Mouse (Mus musculus) heart, adult 8-10 months (tissue): ENCODE measurements around the gene Epb41l4b. TPM values are rescaled to one million over a fixed set of nuclear protein-coding genes. Genes with fewer than 3 reads are reported as not detected.

Source experiments
- DNase-seq: peaks from one replicate; pipeline ENCODE4 v3.0.0; 2022; ENCODE audit warnings: low spot score
- total RNA-seq, 4 experiments: library from RNA; stranded (reverse); gene quantifications; 2 replicates each; pipeline ENCODE4 v1.2.4; 2022

The Epb41l4b gene
- total RNA-seq, 4 experiments from 2014 or later: 1.4 to 3.4 (median 2.6) TPM

DNA sequence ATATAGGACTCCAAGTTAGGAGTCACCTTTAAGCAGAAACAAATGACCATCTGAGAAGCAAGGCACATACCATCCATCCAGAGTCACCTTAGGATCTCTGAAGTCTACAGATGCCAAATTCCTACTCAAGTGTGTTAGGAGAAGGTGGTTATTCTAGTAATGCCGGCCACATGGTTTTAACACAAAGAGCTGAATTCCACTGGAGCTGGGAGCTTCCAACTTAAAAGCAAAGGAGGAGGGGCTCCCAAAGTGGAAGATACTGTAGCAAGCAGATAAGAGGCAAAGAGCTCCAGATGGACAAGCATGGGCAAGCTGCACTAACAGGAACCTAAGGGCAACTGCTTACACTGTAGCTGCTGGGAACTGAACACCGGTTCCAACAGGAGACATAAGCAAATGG is 76.3 kb downstream of the Epb41l4b start:
- no peak for DNase-seq

DNA sequence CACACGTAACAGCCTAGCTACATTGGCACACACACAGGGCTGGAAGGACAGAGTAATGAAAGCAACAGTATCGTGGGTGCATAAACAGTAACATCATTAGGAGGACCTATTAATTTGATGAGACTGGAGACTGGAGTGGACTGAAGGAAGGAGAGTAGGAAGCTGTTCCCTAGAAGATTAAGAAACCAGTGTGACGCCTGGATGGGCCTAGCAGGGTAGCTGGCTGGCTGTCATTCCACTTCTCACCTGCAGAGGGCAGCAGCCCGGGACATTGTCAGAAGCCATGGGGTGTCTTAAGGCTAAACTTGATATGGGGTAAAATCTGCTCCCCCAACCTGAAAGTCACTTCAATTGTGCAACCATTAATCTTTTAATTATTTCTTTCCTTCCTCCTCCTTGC is 78.0 kb downstream of the Epb41l4b start:
- DNase-seq: peak; percentile 74

DNA sequence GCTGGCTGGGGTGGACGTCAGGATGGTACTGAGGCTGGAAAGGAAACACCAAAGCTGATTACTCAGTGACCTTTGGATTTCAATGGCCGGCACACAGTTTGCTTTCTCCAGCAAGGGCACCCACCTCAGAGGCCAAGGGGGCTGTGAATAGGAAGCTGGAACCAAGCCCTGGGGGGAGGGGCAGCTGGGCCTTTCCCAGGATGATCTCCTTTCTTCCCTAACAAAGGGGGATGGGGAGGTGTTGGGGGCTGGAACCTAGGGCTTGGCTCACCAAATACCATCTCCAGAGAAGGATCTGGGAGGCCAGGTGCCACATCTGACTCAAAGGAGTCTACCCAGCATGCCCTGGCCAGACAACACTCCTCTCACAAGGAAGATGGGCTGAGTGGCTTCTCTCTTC is 78.4 kb downstream of the Epb41l4b start:
- DNase-seq: no peak

DNA sequence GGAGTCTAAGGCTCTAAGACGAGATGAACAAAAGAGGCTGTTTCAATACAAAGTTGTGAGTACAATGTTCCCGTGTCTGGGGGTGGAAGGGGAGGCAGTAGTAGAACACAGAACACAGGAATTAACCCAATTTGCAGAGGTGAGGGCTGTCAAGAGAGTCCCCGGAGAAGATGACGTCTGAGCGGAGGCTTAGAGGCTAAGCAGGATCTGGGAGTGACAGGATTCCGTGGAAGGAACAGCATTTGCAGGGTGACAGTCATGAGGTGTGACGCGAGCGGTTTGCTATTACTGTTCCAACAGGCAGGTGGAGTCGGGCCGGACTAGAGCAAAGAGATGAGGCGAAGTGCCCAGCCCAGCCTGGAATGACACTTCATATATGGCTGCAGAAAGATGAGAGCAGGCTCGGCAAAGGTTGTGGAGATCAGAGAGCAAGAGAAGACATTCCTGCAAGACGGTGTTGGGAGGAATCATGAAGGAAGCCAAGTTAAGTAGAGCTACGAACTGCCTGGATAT is 82.9 kb downstream of the Epb41l4b start:
- DNase-seq: no peak

DNA sequence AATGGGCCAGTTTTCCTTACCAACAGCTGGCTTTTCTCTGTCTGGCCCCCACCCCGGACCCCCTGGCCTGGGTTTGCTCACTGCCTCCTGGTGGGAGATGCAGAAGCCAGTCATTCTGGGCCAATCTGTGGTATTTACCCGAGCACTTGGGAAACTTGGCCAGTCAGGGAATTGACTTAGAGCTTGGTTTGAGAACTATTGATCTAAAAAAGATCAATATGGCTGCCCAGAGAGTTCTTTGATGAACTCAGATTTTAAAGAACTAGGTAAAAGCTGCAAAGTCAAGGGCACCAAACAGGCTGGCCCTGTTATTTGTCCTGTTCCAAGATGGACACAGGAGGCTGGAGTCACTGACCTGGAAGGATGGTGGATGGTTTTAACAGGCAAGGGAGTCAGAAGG is 84.6 kb downstream of the Epb41l4b start:
- no peak for DNase-seq

DNA sequence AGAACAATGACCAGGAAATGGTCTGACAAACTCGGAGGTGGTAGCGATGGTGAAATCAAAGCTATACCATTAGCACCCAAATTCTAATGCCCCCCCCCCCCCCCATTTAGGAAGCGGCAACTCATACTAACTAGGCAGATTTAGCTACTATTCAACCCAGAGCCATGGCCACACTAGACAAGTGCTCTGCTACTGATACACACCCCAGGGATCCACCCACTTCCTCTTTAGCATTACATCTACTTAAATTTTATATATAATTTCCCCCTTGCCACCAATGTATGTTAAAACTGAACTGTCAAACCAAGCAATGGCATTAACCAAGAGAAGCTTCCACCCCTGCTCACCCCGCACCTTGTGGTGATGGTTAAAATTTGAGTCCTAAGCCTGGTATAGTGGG is 85.6 kb downstream of the Epb41l4b start:
- no peak for DNase-seq

DNA sequence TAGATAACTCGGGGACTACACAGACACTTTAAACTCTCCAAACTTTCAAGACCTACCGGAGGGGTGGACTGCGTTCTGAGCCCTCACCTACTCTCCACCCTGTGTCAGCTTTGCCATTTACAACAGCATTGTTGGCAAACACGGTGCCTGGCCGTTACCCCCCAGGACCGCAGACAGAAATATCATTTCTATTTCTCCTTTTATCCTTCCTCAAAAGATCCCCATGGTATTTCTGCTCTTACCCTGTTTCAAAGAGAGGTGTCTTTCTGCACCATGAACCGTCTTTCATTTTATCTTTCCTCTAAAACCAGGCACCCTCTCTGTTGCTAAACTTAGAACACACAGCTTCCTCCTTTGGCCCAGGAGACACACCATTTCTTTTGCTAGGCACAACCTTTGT is 87.6 kb downstream of the Epb41l4b start:
- DNase-seq: no peak

DNA sequence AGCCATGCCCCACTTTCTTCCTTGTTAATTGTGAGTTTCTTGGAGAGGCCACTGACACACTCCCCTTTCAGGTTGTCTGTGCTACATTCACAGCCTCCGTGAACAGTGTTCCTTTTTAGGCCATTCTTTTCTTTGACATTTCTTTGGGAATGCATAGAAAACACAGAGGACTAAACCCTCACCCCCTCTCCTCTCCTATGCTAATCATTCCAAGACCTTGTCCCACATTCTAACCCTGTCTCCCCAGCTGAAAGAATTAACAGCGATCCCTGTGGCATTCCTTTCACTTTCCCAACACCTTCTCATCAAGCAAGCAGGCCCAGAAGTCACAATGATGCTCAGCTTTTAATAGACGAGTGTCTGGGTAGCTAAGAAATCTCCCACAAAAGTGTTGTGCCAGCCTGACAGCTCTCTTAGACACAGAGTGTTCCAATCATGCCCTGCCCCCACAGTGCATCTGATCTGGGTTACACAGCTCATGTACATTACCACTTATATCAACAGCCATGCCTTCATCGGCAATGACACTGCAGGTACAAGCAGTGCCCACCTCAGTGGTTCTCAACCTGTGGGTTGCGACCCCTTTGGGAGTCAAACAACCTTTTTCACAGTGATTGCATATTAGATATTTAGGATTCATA is 93.8 kb downstream of the Epb41l4b start:
- no peak for DNase-seq

DNA sequence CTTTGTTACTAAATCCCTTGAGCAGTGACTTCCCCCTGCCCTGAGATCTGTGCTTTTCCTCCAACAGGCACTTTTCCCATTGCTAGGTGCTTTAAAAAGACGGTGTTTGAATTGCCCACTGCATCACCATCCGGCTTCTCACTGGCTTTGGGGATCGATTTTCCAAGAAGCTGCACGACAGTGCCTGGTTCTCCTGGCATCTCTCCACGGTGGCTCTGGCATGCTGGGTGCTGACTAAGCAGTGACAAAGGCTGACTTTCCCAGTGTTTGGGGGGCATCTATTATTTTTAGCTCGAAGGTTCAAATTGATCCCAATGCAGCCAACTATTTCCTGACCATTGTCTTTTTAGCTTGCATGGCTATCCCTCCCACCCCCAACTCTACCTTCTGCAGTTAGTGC is 94.7 kb downstream of the Epb41l4b start:
- no peak for DNase-seq

DNA sequence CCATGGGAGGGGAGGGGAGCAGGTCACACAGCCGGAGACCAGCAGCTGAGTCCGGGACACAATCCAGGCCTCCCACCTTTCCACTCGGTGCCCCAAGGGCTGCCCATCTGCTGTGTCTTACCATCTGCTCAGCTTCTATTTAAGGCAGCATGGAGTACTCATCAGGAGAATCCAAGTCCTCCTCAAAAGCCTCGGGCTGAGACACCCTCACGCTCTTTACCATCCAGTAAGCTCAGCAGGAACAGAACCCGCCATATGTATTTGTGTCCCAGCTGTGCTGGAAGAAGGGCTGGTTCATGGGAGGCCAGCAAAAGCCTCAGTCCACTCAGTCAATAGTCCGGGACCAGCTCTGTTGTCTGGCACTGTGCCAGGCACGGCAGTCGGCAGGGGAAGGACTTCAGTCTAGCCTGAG is 97.1 kb downstream of the Epb41l4b start:
- DNase-seq: no peak

DNA sequence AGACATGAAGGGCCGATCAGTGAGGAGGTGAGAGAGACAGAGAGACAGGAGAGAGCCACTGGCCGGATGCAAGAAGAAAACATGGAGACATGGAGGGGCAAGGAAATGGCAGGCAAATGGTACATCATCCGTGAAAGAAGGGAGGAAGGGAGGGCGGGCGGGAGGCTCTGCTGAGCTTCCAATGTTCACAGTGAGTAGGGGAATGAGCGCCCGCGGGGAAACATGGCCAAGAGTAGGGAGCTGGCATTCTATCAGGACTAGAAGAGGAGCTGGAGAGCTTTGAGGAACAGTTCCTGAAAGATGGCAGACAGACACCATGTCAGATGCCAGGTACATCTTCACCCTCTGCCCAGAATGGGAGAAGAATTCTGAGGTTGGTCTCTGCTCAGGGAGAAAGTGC is 99.6 kb downstream of the Epb41l4b start:
- DNase-seq: no peak

DNA sequence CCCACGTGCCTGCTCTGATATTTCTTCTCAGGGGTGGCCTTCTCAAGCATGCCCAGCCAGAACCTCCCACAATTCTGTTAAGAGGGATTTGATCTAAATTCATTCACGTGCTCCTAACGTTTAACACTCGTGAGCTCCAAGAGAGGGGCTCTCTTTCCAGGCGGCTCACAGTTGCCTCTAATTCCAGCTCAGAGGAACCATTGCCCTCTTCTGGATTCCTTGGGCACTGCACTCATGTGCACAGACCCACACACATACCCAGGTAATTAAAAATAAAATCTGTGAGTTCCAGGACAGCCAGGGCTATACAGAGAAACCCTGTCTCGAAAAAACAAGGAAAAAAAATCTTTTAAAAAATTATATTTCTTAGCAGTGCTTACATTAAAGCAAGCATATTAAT is 101.6 kb downstream of the Epb41l4b start:
- DNase-seq: no peak

DNA sequence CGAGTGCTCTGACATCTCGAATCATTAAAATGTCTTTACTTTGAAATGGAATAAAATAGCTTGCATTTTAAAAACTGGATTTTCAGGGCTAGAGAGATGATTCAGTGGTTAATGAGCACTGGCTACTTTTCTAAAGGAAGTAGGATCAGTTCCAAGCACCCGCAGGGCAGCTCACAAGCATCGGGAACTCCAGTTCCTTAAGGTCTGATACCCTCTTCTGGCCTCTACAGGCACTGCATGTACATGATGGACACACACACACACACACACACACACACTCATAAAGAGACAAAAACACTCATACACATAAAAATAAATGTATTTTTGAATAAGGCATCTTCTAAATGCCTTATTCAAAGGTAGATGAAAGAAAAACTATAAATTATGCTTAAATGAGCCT is 102.0 kb downstream of the Epb41l4b start:
- no peak for DNase-seq

DNA sequence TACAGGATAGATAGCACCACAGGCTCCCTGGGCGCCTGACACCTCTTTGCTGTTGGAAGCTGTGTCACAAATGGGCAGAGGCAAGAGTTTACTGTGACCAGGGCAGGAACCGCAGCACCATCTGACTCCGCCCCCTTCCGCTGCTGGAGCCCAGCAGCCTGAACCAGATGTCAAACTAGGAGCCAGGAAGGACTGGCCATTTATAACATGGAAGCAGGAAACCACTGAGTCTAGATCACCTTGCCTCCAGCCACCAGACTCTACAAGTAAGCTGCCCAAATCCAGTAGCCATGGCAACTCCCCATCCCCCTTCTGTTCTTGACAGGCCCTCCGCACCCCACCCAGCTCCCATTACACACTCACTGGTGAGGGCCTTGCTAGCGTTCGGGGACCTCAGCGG is 102.8 kb downstream of the Epb41l4b start:
- DNase-seq: no peak

DNA sequence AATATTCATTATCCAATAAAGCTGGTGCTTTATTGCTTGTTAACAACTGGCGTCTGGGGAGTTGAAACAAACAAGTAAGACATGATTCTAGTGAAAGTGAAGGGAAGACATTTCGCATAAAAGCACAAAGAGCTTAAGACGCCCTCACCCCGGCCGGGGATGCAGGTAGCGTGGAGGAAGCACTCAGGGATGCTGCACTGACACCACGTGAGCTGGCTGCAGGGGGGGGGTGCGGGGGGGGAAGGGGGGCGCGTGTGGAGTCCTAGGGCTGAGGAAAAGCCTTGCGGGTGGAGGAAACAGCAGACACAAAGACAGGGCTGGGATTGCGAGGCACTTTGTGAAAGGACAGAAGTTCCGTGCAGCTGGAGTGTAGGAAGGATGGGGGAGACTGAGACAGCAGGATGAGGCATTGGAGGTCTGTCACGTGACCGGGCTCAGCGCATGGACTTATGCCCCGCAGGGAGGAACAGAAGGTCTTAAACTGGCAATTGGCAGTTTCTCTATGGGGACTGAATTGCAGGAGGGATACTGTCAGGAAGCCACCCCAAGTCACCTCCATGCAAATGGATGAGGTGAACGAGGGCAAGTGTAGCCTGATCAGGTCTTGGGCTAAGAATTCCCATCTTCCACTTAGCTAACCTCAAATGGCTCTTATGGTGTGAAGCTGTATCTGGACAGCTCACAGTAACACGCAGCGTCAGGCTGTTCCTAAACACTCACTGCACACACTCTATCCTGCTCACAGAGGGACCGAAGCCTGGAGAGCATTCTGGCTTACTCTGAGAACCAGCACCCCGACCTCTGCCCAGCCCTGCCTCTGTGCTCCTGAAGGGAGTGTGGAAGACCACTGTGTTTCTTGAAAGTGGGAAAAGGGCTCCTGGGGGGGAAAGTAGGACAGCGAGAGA is 103.9 kb downstream of the Epb41l4b start:
- DNase-seq: no peak

DNA sequence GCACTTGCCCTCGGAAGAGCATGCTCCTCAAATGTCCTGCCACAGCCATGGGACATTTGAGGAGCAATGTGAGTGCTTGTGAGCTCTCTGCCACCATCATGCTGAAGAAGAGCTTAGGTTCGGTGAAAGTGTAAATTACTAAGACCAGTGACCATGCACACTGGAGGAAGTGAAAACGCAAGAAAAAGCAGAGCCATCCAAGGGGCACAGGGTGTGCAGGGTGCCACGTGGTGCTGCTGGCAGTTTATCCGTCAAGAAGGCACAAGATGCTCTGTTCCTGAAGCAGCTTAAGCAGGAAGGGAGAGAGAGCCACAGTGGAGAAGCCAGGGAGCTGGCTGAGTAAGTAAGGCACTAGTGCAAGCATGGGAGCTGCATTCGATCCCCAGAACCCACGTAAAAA is 105.7 kb downstream of the Epb41l4b start:
- no peak for DNase-seq

DNA sequence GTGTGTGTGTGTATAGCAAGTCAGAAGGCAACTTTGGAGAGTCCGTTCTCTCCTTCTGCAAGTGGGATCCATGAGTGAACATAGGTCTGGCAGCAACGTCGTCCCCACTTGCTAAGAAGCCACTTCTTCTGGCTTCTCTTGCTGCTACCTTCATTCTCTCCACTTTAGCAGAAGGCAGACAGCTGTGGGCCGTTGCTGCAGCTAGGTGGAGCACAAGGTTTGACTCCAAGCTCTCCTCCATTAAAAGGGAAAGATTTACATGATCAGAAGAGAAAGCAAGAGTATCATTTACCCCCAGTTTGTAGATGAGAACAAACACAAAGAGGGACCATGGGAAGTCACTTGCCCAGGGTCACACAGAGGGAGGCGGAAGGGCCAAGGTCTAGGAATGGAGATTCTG is 109.1 kb downstream of the Epb41l4b start:
- DNase-seq: no peak

DNA sequence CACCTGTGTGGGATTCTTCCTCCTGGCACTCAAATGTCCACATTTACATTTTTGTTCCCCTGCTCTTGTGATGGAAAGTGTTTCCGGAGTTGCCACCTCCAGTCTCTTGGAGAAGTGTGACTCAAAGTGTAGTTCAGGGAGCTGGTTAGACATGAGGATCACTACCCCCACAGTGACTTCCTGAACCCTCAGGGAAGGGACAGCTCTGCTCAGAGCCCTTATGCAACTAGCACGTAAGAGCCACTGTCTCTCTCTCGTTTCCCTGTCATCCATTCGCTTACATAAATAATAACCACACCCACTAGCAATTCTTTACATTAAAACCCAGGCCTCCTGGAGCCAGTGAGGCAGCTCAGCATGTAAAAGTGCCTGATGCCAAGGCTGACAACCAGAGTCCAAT is 111.8 kb downstream of the Epb41l4b start:
- no peak for DNase-seq

DNA sequence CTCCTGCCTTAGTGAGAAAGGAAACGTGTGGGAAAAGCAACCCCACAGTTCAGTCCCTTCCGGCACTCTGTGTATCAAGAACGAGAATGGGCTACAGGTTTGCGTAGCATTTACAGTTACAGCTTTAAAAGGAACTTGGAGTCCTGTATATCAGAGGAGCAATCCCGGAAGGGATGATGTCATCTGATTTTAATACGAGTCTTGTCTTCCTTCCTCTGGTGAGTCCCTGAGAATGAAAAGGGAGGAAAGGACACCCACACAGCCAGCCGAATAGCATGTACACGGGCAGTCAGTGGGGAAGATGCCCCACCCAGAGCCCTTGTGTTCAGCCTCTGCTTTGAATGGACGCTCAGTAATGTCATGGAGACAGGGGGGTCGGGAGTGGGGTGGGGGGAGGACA is 115.3 kb downstream of the Epb41l4b start:
- peak; percentile 6 for DNase-seq

DNA sequence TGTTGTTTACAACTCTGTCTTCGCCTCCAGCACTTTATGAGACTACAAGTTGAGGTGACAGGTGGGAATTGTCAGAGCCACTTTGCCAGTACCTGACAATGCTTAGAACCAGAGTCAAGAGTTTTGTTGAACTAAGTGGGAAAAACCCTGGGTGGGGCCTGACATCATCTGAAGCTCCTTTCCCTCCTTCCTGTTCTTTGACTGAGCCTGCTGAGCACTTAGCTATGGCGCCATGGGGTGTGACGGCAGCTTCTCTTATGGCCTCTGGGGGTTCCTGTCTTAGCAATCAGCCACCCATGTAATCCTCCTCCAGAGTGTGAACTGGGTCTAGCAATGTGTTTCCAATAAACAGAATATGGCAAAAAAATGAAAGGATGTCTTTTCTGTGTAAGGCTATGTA is 119.7 kb downstream of the Epb41l4b start:
- no peak for DNase-seq

DNA sequence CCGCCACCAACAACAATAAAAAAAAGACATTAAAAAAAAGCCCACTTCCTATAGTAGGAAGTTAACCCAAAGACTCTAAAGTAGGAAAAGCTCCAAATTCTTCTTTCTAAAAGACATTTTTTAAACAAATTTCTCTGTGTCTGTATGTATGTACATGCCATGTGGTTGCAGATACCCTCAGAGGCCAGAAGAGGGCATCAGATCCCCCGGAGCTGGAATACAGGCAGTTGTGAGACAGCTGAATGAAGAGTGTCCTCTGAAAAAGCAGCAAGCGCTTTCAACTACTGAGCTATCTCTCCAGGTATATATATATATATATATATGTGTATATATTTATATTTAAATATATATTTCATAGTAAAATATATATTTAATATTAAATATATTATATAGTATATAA is 121.9 kb downstream of the Epb41l4b start:
- no peak for DNase-seq

DNA sequence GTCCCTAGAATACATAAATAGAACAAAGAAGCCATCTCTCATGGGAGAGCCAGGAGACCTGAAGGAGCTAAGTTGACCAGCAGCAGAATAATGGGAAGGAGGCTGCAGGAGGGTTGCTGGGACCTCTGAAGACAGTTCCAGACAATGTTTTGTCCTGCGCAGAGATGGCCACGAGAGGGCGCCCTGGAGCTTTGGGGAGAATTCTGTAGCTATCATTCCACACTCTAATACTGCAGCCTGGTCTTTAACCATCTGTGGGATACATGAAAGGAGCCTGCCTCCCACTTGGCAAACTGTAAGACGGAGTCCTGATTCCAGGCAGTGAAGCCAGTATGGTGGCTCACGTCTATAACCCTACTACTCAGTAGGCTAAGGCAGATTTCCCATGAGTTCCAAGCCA is 126.0 kb downstream of the Epb41l4b start:
- DNase-seq: peak; percentile 54
